Mouse (Mus musculus) right cerebral cortex, postnatal 4 days (tissue): ENCODE measurements around the gene Txn1.

ENCODE experiments used
- DNase-seq: peaks from one replicate; pipeline ENCODE4 v3.0.0-alpha.2; 2022

Gene Txn1

DNA sequence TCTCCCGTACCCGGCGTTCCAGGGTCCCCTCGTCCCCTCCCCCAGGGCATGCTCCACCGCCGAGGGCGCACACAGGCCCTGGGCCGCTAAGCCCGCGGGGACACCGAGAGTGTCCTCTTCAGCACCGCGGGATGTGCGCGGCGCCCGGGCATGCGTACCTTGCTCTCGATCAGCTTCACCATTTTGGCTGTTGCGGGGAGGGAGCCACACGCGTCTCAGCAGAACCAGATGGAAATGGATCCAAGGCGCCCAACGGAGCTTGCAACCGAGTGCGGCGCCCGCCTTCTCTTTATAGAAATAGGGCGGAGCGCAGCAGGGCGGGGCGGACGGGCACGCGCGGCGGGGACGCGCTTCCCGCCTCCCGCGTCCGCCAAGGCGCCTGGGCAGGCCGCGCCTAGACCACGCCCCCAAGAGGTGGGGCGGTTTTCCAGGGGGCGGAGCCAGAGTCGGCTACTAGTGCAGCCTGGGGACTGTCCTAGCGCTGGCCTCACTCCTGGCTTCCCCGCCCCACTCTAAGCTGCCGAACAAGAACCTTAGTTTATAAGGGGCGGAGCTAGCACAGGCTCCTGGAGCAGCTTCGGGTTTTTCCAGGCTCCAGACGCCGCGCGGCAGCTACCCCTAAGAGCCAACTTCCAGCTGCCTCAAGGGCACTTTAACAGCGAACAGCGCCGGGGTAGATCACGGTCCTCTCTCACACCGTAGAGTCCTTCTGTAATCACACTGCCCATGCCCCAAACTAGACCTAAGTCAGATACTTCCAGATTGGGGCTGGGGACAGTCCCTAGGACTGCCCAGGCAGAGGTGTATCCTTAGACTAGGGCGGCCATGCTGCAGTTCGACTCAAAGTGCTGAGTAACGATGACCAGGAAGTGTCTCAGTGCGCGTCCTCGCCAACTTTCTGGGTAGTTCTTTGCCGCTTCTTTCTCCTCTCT lies at the start of gene Txn1:
Txn1 (minus strand) TSS at position 383 of the 932 bp plus-strand sequence.
- peak; percentile 96 for DNase-seq

- no peak for DNase-seq
These were observed 47.3 kb upstream of the Txn1 start for GRCm38 (mm10) chr4:58003501-58003900.

- no peak for DNase-seq
These were observed 35.2 kb upstream of the Txn1 start for GRCm38 (mm10) chr4:57991425-57991824.

GRCm38 (mm10) chr4:57974400-57975117 lies 18.3 kb upstream of the Txn1 start:
- DNase-seq, result no peak

DNA sequence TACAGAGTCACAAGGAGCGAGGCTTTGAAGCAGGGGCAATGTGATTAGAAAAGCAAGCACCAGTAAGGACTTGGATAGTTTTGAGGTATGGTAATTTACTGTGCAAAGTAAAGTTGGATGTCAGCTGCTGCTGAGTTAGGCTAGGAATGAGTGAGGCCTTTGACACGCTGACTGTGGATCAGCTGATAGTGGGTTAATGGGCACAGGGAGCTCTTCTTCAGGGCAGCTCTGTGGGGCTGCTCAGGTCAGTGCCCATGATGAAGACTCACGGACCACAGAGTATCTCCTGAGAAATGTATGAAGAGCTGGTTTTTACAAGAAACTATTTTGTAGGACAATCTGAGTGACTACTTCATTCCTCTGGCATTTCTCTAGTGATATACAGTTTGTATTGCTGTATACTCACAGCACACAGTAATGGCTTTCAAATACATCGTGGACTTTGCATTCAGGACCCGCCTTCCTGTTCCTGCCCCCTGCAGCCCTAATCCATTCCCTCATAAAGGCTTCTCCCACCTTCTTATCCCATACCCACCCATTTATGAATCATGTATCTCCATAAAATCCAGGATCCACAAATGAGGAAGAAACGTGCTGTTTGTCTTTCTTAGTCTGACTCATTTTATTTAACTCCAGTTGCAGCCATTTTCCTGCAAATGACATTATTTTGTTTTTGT lies 17.5 kb upstream of the Txn1 start:
- no peak for DNase-seq

DNA sequence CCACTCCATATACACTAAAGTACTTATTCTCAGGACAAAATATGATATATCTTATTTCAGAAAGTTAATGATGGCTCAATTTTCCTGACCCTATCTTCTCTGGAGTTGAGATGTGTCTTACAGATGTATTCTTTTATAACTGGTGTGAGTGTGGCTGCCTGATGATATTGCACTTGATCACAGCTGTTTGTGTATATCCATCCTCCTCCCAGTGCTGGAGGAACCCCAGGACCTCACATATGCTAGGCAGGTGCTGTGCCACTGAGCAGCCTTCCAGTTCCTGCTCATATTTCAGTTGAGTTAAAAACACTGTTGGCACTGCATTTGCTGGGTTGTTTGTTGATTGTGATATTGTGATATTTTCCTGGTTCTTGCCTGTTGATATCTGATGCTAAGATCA lies 14.1 kb upstream of the Txn1 start:
- DNase-seq, result no peak

GRCm38 (mm10) chr4:57967195-57967594 lies 11.0 kb upstream of the Txn1 start:
- no peak for DNase-seq

GRCm38 (mm10) chr4:57965516-57965915 lies 9.3 kb upstream of the Txn1 start:
- no peak for DNase-seq

DNA sequence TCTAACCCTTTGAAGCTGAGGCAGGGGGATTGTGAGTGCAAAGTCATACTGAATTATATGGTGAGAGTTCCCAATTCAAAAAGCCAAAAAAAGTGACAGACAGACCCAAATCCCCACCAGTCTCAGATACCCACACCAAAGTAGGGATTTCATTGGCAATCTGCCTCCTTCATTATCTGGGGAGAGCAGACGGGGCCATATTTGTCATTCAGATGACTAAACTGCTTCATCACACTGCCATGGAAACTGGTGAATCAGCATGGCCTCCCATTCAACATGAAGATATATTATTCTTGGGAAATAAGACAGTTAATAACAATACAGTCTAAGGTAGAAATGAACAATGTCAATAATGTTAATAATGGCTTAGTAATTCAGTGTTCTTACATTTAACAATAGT lies 7.9 kb upstream of the Txn1 start:
- no peak for DNase-seq

GRCm38 (mm10) chr4:57959056-57959455 lies 2.8 kb upstream of the Txn1 start:
- no peak for DNase-seq

DNA sequence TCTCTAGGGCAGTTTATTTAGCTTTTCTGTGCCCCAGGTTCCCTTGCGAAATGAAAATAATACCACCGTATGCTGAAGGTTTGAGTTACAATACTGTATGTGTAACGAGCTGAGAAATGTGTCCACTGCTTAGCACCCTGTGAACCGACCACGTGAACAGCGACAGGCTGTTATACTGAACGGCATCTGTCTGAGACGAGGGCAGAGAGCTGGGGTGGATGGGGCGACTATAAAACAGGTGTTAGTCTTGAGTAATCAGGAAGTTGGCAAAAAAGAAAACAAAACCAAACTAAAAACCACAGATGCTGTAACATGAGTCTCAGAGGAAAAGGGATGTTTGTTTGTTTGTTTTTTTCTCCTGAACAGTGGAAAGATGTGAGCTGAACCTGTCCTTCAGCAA lies 1.9 kb upstream of the Txn1 start:
- DNase-seq, result no peak

DNA sequence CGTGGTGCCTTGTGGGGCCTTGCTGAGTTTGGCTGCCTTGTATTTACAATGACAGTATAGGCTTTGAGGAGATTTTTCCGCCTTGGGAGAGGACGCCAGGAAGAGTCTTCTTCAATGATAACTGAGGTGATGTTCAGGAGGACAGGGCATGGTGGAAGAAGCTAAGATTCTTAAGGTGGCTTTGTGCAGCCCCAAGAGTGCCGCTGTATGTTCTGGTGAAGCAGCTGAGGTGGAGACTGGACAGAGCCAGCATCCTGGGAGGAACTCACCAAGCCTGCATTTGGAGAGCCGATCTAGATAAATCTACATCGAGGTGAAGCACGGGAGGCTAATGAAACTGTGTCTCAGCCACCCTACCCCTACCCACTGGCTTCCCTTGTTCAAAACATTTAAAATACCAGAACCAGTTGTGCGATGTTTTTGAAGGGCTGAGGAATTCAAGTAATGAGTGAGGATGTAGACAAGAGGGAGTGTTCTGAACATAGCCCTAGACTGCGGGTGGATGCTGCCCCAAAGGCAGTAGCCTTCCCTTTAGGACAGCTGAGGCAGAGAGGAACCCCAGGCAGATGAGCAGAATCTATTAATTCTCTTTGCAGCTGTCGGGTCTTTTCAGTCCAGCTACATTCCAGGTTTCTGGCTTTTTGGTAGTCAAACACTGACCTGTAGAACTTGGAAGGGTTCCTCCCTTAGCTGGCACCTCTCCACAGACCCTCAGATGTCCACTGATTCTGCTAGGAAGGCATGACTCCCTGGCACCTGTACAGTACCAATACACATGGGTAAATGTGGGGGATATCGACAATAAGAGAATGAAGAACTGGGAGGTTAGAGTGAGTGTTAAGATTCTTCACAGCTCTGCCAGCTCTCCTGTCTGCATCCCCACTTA lies 1.2 kb upstream of the Txn1 start:
- no peak for DNase-seq

GRCm38 (mm10) chr4:57955544-57955958 lies 660 bp downstream of the Txn1 start:
- DNase-seq, result peak; percentile 52

GRCm38 (mm10) chr4:57954991-57955390 lies 1.2 kb downstream of the Txn1 start:
- no peak for DNase-seq

GRCm38 (mm10) chr4:57954580-57954979 lies 1.6 kb downstream of the Txn1 start:
- DNase-seq, result no peak

DNA sequence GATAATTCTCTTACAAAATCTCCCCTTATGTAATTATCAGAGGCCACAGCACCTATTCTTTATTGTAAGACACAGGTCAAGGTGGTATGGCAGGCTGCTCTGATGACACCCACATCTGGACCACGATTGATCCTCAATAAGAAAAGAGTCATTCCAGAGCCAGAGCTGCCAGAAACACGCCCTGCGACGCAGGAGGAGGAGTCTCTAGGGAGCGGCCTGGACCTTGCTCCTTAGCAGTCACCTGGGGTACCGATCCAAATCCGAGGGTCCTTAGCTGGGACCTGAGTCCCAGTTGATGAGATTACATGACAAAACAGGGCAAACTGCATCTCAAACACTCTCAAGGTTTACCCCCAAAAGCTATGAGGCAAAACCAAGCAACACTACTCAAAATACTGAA lies 2.4 kb downstream of the Txn1 start:
- DNase-seq, result no peak

- no peak for DNase-seq
These were observed 3.3 kb downstream of the Txn1 start for GRCm38 (mm10) chr4:57952891-57953290.

DNA sequence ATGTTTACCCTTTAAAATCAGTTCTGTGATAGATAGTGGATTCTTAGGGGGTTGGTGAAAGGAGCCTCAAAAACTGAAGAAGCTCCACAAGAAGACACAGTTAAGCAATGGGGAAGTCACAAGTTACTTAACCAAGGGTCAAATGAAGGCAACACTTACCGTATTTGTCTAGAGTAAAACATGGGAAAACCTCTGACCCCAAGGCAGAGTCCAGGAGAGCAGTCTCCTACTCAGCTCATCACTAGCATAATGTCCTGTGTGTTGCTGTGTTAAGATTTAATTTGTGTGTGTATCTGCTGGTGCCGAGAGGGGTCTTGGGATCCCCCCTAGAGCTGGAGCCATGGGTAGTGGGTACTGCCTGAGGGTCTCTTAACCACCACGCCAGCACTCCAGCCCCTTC lies 3.8 kb downstream of the Txn1 start:
- DNase-seq, result no peak

GRCm38 (mm10) chr4:57949866-57950265 lies 6.3 kb downstream of the Txn1 start:
- DNase-seq, result no peak

DNA sequence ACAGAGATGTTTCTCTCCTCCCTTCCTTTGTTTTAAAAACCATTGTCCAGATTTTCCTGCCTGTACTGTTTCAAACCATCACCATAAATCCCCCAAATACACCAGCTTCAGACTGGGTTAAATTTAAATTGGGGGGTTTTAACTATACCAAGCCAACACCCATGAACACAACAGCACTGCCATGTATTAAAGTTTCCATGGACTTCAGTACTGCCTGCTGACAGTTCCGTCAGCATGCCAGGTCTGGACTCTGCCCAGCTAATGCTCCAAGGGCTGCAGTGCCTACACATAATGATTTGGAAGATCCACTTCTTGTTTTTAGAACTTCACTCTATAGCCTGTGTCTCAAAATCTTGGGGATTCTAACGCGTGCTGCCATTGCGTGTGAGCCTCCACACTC lies 8.7 kb downstream of the Txn1 start:
- no peak for DNase-seq

DNA sequence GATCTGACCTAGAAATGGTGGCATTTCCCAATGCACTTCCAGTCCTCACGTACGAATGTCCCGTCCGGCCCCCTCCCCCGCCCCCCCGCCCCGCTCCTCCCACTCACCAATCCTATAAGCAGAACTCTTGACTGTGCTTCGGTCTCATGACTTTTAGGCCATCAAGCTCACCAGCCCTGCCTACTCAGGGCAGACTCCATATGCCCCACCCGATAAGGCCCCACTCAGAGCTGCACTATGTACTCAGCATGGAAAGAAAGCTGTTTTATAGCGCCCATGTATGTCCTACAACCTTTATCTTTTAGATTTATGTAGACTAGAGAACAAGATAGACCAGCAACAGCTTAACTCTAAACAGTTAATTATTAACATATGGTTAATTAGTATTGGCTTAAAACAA lies 9.2 kb downstream of the Txn1 start:
- no peak for DNase-seq

- DNase-seq, result no peak
These were observed 13.3 kb downstream of the Txn1 start for GRCm38 (mm10) chr4:57942892-57943291.

GRCm38 (mm10) chr4:57940631-57941030 lies 15.6 kb downstream of the Txn1 start:
- no peak for DNase-seq
